Mouse (Mus musculus): Measurements from ENCODE around the gene Hyal2.

GRCm38 (mm10) chr9:107541474-107542351, 26.0 kb upstream of the Hyal2 start, which contains the start of the genes Cyb561d2 and Nprl2:
- TF ChIP-seq CTCF (IDR thresholded peaks at IDR 0.05; ENCODE audit: low read depth), result no peak
- TF ChIP-seq EP300 (IDR thresholded peaks at IDR 0.05; ENCODE audit: low read depth), result no peak
